ENCODE assay signal across 9 mouse cellular contexts in the genomic region with DNA sequence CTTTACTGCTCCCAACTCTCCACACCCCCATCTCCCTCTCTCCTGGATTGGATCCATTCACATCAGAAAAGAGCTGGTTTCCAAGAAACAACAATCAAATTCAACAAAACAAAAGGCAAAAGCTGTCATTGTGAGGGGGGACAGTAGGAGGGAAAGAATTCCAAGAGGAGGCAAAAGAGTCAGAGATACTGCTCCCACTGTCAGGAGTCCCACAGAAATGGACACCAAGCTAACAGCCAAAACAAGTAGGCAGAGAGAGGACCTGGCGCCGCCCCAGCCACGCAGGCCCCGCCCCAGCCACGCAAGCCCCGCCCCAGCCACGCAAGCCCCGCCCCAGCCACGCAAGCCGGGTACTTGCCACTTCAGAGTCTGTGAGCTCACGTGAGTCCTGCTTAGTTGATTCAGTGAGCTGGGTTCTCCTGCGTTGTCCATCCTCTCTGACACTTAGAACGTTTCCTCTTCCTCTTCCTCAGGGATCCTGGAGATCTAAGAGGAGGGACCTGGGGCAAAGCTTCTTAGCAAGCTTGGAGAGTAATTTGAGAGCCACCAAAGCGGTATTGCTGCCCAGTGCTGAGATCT. TPM values are rescaled to one million over a fixed set of nuclear protein-coding genes. Genes with fewer than 3 reads are reported as not detected.
DNase-seq lines count a peak whose midpoint lies in the region; ATAC-seq and TF ChIP-seq lines count a peak whose summit lies in the region.
"Had no signal": no experiment of that assay in that cellular context is flagged by ENCODE, and none has a peak within 500 bp of the region (broad histone marks: within the 10 kb centered on the region; RNA-seq: fewer than 3 reads in every experiment).

No protein-coding gene starts in this region.

- no peaks in the 10 kb centered on the region for H3K9me3 ChIP-seq in lung, embryonic 14.5 days (ENCODE audit: low read depth, low read length)

- H3K27me3 ChIP-seq in lung, embryonic 14.5 days (ENCODE audit: insufficient read depth, low read length) = no peaks in the 10 kb centered on the region
- no peaks in the 10 kb centered on the region for H3K27me3 ChIP-seq in cerebellum, adult 2 months (ENCODE audit: control insufficient read depth, insufficient read depth, low read length)

- DNase-seq in cerebellum, postnatal 10 days = peak; percentile 20 to 31
- no peak for DNase-seq in cerebellum, adult 18-20 months
- DNase-seq in ES-CJ7 (ENCODE audit: low read depth, low spot score) = peak; percentile 70
- DNase-seq in heart, postnatal 4 days = peak; percentile 49
- peak; percentile 36 for DNase-seq in lung, embryonic 14.5 days
- DNase-seq in frontal cortex, postnatal 25 days (ENCODE audit: low spot score in 2 of 2) = no peak
- DNase-seq in thymus, postnatal 25 days = no peak
- no peak for DNase-seq in cerebellum, adult 2 months
- DNase-seq: gastrocnemius, postnatal 10 days had no signal

- no peak overlapping the region for H3K9ac ChIP-seq in lung, embryonic 14.5 days

- TF ChIP-seq POLR2A in cerebellum, adult 2 months (IDR thresholded peaks at IDR 0.05; ENCODE audit: borderline replicate concordance, insufficient read depth, low read length) = no peak

- H3K4me3 ChIP-seq in lung, embryonic 14.5 days (ENCODE audit: low read depth, low read length) = no peak overlapping the region
- H3K4me3 ChIP-seq in cerebellum, adult 2 months (replicated peaks; ENCODE audit: insufficient read depth, low read depth, low read length) = no peak overlapping the region

- peaks cover 5% of the 10 kb centered on the region; the same call in 1 of the 2 replicates for H3K4me1 ChIP-seq in lung, embryonic 14.5 days (ENCODE audit: insufficient read depth)
- peaks cover 5% of the 10 kb centered on the region; the same call in 1 of the 2 replicates for H3K4me1 ChIP-seq in cerebellum, adult 2 months (ENCODE audit: control insufficient read depth, insufficient read depth, low read length)

- peak overlapping the region; percentile 7; the same call in 1 of the 2 replicates for H3K4me2 ChIP-seq in lung, embryonic 14.5 days

- peak; percentile 64; the same call in 1 of the 2 replicates for ATAC-seq in lung, embryonic 14.5 days (ENCODE audit: insufficient read depth)

- WGBS in lung, embryonic 14.5 days = 31% methylated on average over 14 of the region's 14 CpGs
- WGBS in cerebellum, adult 2 months = 45% methylated on average over 14 of the region's 14 CpGs

- TF ChIP-seq CTCF in lung, embryonic 14.5 days (IDR thresholded peaks at IDR 0.05; ENCODE audit: low read depth) = no peak
- TF ChIP-seq CTCF in cerebellum, adult 2 months (IDR thresholded peaks at IDR 0.05; ENCODE audit: borderline replicate concordance, insufficient read depth, low read depth, low read length) = no peak

- no peaks in the 10 kb centered on the region for H3K36me3 ChIP-seq in lung, embryonic 14.5 days (ENCODE audit: insufficient read depth)

- peak overlapping the region; percentile 48; the same call in 1 of the 2 replicates for H3K27ac ChIP-seq in lung, embryonic 14.5 days (ENCODE audit: low read depth)
- no peak overlapping the region for H3K27ac ChIP-seq in cerebellum, adult 2 months (ENCODE audit: insufficient read depth, low read length)

RNA-seq across cellular contexts. Expression of gene Gm5148, which starts 19.5 kb away (rescaled TPM):
- total RNA-seq in heart, postnatal 4 days (2021) = under 1 TPM; 0.25 to 0.43 TPM
- 6.6 and 6.7 TPM in 2 replicates for polyA plus RNA-seq in lung, embryonic 14.5 days (2014; fragmentation: Nextera tagmentation; extraction: Ambion mirVana)
- polyA plus RNA-seq in cerebellum, adult 2 months (2012; rRNA removed) = 17.5 and 18.4 TPM in 2 replicates

Comparison
In these comparisons a context has a peak if more than half of its experiments do, and no peak if none do; other contexts are left out.
1. DNase-seq: peak in cerebellum, postnatal 10 days (2 of 2), ES-CJ7 (single experiment), heart, postnatal 4 days (single experiment) and lung, embryonic 14.5 days (single experiment); none in cerebellum, adult 18-20 months (0 of 2), frontal cortex, postnatal 25 days (0 of 2), thymus, postnatal 25 days (single experiment) and cerebellum, adult 2 months (0 of 2).